Mouse (Mus musculus): ENCODE measurements around the gene Cobl.

Cobl gene

DNA sequence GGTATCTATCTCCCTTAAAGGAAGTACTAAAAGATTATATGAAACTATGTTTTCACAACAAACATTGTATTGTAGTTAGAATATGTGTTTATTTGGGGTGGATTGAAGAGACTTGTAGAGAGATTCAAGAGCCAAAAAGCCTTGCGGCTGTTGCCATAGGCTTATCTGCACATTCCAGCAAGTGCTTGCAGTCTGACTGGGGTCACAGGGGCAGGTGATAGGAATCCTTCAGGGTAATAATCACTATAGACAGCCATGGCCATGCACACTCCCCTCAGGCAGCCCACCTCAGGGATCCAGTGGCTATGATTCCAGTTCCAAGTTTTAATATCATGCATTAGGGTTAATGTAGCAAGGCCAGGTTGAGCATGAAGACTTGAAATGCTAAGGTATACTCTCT is 249.2 kb downstream of the Cobl start:
- DNase-seq: no peak

DNA sequence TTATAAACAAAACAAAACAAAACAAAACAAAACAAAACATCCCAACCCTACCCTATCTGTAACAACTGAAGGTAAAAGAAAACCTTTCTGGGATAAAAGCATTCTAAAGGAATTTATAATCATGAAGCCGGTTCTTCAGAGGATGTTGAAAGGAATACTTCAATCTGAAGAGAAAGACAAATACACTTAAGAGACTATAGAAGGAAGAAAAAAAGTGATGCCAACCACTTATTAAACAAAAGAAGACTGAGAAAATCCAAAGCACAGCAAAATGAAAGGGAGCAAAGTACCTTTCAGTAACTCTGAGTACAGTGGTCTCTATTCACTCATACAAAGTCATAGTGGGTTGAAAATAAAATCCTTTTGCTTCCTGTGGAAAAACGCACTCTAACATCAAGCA is 256.2 kb downstream of the Cobl start:
- DNase-seq: no peak

DNA sequence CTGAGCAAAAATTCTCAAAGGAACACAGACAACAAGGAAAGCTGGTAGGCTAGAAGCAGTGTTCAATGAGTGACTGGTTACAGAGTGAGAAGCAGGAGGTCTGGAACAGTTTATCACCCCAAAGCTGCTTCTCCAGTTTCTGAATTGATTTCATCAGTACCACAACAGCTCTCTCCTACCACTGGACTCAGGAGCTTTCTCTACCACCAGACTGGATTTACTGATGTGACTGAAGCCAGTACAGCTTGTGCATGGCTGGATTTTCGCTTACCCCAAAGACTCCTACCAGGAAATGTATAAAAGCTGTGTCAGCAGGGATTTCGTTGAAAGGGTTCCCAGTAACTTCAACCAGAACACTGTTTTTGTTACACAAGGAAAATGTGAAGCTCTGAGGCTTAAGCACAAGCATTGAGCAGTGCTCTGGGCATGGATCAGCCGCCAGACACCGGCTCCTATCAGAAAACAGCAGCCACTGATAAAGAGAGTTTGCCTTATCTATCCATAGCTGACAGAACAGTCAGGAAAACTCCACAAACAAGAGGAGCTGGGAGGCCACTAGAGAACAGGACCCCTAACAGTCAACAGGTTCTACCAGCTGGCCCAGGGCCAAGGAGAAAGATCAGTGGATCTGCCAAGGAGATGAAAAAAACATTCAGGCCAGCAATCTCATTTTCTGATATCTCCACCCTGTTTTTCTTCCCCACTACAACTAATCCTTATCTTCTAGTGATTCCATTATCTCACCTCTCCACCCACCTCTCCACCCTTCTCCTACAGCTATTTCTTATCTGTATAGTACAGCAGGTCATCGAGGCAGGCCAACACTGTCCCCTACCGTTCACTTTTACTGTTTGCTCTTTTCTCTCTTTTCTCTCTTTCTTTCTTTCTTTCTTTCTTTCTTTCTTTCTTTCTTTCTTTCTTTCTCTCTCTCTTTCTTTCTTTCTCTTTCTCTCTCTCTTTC is 259.3 kb downstream of the Cobl start:
- no peak for DNase-seq

DNA sequence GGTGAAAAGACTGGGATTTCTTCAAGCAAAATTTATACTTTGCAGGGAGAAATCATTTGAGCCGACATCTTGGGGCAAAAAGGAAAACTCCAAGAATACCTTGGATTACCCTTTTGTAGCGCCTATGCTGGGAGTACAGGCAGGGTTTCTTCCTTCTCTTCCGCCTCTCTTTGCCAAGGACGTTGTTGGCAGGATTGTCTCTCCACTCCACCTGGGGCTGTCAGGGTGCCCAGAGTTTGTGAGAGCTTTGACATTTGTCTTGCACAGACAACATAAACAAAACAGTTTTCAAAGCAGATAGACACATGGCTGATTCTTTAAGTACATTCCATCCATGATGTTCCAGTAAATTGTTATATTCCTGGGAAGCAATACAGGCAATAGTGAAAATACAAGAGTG is 265.3 kb downstream of the Cobl start:
- DNase-seq: no peak

DNA sequence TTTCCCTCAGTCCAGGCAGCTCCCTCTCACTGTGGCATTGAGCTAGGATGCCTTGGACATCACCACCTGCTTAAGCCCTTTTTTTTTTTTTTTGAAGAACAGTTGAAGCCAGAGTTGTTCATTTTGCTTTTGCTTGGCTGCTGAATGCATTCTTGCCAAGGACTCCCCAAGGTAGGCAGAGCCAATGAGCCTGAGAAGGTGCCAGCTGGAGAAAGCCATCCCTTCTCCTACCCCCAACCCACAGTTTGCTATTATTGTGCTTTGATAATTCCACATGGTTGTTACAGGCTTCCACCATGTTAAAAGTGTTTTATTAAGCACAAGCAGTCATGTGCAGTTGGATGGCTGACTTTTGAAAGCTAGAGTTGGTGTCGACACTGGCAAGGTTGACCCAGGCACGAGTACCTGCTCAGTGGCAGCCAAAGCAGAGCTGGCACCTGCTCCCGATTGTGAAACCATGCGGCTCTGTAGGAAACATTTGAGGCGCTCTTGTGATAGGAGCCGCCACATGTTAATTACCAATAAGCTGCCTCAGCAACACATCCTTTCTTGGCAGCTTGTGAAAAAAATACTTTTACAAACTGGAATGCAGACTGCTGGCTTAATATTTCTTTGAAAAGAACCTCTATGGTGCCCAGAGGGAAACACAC is 265.9 kb downstream of the Cobl start:
- no peak for DNase-seq

DNA sequence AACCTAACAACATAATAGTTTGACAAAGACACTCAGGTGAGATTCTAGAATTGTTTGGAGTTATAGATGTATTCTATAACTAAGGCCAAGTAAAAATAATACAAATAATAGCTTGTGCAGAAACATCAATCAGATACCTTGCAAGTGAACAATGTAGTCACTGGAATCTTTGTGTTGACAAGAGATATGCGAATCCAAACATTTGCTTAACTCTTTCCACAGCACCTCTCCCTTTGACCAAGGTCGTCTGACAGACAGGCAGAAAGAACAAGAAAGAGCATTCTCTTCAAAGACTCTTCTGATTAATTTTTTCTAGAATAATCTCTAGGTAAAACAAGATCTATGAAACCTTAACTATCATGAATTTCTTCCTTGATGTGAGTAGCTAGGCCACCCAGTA is 266.7 kb downstream of the Cobl start:
- no peak for DNase-seq

DNA sequence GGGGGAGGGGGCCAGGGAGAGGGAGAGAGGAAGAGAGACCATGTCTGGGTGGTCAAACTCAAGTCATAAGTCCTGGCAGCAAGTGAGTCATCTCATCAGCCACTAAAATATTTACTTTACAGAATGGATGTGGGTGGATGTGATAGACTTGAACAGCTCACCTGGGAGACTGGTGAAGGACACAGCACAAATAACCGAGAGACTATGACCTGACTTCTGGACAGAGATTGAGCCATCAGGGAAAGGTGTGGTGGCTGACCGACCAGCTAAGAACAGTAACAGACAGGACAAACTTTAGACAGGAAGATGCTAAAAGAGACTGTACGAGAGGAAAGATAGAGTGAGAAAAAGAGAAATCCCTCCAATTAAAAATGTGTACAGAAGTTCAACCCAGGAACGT is 267.2 kb downstream of the Cobl start:
- no peak for DNase-seq

DNA sequence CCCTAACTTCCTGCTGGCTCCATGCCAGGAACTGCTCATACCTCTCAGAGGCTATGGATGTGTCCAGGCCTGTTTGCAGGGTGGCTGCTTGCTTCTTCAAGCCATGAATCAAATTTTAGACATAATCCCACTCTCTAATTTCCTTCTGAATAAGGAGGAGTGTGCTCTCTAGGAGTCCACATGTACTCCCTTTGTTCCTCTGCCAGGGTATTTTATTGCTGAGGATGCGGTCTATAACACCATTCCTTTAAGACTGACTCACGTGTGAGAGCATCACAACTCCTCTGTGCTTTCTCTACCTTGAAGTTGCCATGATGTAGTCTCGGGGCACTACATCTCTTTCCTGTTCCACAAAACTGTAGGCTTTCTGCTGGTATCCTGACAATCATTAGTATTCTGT is 269.4 kb downstream of the Cobl start:
- no peak for DNase-seq

DNA sequence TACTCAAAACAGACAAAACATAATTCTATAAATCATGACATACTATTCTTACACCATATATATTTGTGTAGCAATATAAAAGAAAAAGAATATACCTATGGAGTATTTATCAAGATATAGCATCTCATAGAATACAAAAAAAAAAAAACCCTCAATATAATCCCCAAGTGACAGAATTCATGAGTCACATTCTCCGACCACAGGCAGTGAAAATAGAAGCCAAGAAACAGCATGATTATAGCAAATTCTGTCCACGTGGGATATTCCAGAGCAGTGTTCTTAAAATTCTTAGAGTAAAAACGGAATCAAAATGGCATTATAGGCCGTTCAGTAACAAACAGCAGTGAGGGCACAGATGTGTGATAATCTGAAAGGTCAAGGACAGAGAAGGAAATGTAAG is 271.4 kb downstream of the Cobl start:
- no peak for DNase-seq

DNA sequence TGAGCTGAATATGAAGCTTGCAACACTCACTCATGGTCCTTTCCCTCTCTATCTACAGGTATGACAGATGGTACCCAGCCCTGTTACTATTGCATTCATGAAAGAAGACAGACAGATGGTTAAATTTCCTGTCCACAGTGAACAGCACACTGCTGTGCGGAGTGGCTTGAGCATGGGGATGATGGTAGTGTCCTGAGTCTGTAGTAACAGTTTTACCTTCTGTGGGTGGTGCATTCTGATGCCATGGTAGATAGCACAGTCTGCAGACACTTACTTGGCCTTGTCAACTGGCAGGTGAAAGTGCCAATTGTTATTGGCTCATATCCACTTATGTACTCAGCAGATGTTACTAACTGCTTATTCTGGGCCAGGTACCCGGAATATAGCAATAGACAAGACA is 273.4 kb downstream of the Cobl start:
- DNase-seq: no peak

DNA sequence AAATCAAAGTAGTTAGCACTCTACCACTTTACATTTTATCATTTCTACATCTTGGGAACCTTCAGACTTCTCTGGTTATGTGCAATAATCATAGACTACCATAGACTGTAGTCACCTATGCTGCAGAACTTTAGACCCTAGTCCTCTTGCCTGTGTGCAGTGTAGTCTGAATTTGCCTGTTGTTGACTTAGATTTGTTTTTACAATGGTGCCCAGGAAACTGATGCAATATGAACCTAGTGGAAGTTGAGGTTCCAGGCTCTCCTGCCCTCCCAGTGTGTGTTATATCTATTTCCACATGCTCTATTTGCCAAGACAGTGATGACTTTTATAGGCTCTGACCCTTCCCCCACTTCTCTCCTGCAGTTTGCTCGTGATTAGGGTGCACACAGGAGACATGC is 274.3 kb downstream of the Cobl start:
- DNase-seq: no peak
